In the genomic region with DNA sequence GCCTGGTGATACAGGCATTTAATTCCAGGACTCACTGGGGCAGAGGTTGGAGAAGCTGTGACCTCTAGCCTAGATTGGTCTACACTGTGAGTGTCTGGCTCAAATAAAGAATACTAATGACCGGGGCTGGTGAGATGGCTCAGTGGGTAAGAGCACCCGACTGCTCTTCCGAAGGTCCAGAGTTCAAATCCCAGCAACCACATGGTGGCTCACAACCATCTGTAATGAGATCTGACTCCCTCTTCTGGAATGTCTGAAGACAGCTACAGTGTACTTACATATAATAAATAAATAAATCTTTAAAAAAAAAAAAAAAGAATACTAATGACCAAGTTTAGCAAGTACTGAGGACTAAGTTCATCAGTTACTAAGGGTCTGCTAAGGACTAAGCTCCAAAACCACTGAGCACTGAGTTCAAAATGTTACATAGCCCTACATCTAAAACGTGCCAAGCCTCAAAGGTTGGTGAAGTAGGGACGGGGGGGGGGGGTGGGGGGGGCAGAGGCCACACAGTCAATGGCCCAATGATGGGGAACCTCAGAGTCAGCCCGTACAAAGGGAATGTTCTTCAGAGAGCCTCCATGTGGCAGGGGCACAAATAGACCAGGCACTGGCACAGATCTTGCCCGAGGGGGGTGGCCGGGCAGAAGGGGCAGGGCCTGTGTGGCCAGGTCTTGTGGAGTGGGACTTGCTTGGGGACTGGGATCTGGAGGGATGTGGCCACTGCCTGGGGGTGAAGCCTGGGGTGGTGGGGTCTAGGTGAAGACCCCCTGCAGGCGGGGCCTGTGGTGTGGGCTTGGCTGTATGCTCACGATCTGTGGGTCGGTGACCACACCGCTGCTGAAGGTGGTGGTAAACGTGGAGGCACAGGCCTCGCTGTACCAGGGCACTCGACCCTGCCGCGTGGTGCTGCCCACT, we compare ENCODE assay signal across 1 mouse cellular context.
A peak's percentile ranks its signal among the peaks of the same experiment; 100 is the strongest.
TF ChIP-seq lines count a peak whose summit lies in the region.

No protein-coding gene starts in this region.

TF ChIP-seq in CH12.LX, 34 proteins besides CTCF, POLR2A, EP300 and RAD21:
- no peak for TF ChIP-seq SIN3A (IDR thresholded peaks at IDR 0.05; ENCODE audit: low read length)
- peak; percentile 59; the same call in 1 of the 2 replicates for TF ChIP-seq TBP (conservative IDR thresholded peaks at IDR 0.05; ENCODE audit: low read depth, low read length)
- TF ChIP-seq ZC3H11A (IDR thresholded peaks at IDR 0.05; ENCODE audit: low read depth, low read length): no peak
